Mouse (Mus musculus) midbrain, embryonic 16.5 days (tissue): ENCODE measurements at regions not wholly inside any gene's neighbourhood (a gene's known extent, or its start where the extent isn't known, plus 50 kb on each side); places are given as distances from the start of the nearest gene placed in this dataset.

Source experiments
- ATAC-seq: fragments of 200-750 bp; cut with Nextera tagmentation; 2 replicates; pipeline ENCODE4 v1.8.0; 2017; ENCODE audit warnings: moderate TSS enrichment
- H3K27ac ChIP-seq: fragments of 300-500 bp; sonication (generic); 2 replicates; pipeline ENCODE4 v1.5.1; 2014; ENCODE audit warnings: mild to moderate bottlenecking, low read length, mixed read lengths
- H3K27me3 ChIP-seq: fragments of 300-500 bp; sonication (generic); 2 replicates; pipeline ENCODE4 v1.6.1; 2014; ENCODE audit warnings: low read depth, low read length, mixed read lengths; ENCODE audit not compliant: control insufficient read depth, insufficient read depth
- H3K36me3 ChIP-seq: fragments of 300-500 bp; sonication (generic); 2 replicates; pipeline ENCODE4 v1.6.1; 2014; ENCODE audit warnings: mild to moderate bottlenecking, low read length, moderate library complexity, mixed read lengths; ENCODE audit not compliant: control insufficient read depth, insufficient read depth
- H3K4me1 ChIP-seq: fragments of 300-500 bp; sonication (generic); 2 replicates; pipeline ENCODE4 v1.6.1; 2014; ENCODE audit warnings: mild to moderate bottlenecking, low read length, mixed read lengths; ENCODE audit not compliant: control insufficient read depth, insufficient read depth
- H3K4me2 ChIP-seq: fragments of 300-500 bp; sonication (generic); 2 replicates; pipeline ENCODE4 v1.6.1; 2014; ENCODE audit warnings: mild to moderate bottlenecking, low read length, mixed read lengths
- H3K4me3 ChIP-seq: fragments of 300-500 bp; sonication (generic); 2 replicates; pipeline ENCODE4 v1.5.1; 2014; ENCODE audit warnings: low read depth, mild to moderate bottlenecking, low read length, moderate library complexity, mixed read lengths
- H3K9ac ChIP-seq: fragments of 300-500 bp; sonication (generic); 2 replicates; pipeline ENCODE4 v1.6.1; 2014; ENCODE audit warnings: low read depth, low read length, mixed read lengths
- H3K9me3 ChIP-seq: fragments of 300-500 bp; sonication (generic); replicated peaks from 2 replicates; pipeline ENCODE4 v1.6.1; 2014; ENCODE audit warnings: mild to moderate bottlenecking, low read length, mixed read lengths; ENCODE audit not compliant: control insufficient read depth, poor library complexity, severe bottlenecking
- WGBS: fragments of 180-500 bp; shearing (Covaris S2); extraction: QIAGEN DNeasy Blood & Tissue Kit; methylation state at CpG from one replicate; pipeline ENCODE4 v1.1.7; 2014; 5-methylcytosine and 5-hydroxymethylcytosine counted together

DNA sequence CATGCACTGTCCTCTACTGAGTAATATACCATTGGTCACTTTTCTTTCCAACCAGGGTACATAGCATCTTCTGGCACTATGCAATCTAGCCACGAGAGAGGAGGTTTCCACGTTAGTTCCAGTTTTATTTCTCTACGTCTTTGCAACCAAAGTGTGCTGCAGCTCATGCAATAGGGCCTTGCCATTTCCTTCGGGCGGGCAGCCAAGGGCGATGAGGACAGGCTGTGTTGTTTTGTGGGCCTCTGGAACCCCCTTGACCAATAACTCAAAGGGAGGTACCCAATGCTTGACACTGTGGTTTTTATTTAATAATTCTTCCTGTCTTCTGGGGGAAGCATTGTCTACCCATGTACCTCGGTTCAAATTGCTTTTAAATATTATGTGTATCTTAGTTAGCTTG, 139.0 kb downstream of the Csl start:
- 89% methylated on average over 7 of the region's 7 CpGs for WGBS
- Histone ChIP-seq H3K9me3 (no peaks in the 10 kb centered on the region), H3K9ac (no peak overlapping the region), H3K4me1 (peaks cover 5% of the 10 kb centered on the region; the same call in 1 of the 2 replicates), H3K36me3 (no peaks in the 10 kb centered on the region), H3K4me2 (no peak overlapping the region), H3K27ac (no peak overlapping the region), H3K4me3 (no peak overlapping the region), H3K27me3 (no peaks in the 10 kb centered on the region)
- ATAC-seq: no peak

GRCm38 (mm10) chr10:99627355-99627754, 132.1 kb downstream of the Csl start:
- H3K9ac ChIP-seq: no peak overlapping the region
- WGBS: 78% methylated on average over 6 of the region's 6 CpGs
- H3K27ac ChIP-seq: no peak overlapping the region

DNA sequence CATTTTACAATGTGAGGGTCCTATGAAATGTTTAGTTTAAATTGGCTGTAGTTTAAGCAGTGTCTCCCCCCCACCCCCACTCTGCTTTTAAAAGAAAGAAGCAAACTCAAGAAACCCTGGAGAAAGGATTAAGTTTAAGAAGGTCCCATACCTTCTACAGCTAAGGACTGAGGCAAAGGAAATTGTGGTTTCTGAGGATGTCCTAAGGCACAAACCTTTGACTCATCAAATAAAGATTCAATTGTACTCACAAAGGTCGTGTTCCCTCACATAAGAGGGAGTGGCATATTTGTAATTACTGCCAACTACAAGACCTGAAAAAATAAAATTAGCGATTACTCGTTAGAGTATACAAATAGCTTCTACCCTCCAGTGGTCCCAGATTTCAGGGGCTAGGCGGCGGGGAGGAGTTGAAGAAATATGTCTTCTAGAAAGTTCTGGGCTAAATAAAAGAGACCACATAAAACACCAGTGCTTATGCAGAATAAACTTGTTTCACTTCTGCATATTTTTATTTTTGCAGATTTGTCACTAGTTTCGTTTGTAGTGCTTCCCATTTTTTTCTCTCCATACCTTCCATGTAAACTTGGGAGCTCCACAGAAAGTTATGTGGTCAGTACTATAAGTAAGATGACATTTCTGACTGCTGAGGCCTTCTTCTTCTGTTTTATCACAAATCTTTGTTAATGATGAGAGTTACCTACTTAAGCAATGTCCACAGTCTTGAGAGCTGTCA, 127.0 kb downstream of the Csl start:
- 83% methylated on average over 6 of the region's 6 CpGs for WGBS
- no peaks in the 10 kb centered on the region for H3K4me1 ChIP-seq
- no peak for ATAC-seq
- no peaks in the 10 kb centered on the region for H3K9me3 ChIP-seq
- no peak overlapping the region for H3K4me2 ChIP-seq
- no peaks in the 10 kb centered on the region for H3K36me3 ChIP-seq
- no peak overlapping the region for H3K9ac ChIP-seq
- H3K4me3 ChIP-seq: no peak overlapping the region
- no peak overlapping the region for H3K27ac ChIP-seq
- H3K27me3 ChIP-seq: no peaks in the 10 kb centered on the region

More at GRCm38 (mm10) chr10:99627355-99627754, 132.1 kb downstream of the Csl start:
- Histone ChIP-seq H3K36me3 (no peaks in the 10 kb centered on the region), H3K4me2 (no peak overlapping the region), H3K4me3 (no peak overlapping the region), H3K27me3 (no peaks in the 10 kb centered on the region), H3K4me1 (no peaks in the 10 kb centered on the region), H3K9me3 (no peaks in the 10 kb centered on the region)
- no peak for ATAC-seq

DNA sequence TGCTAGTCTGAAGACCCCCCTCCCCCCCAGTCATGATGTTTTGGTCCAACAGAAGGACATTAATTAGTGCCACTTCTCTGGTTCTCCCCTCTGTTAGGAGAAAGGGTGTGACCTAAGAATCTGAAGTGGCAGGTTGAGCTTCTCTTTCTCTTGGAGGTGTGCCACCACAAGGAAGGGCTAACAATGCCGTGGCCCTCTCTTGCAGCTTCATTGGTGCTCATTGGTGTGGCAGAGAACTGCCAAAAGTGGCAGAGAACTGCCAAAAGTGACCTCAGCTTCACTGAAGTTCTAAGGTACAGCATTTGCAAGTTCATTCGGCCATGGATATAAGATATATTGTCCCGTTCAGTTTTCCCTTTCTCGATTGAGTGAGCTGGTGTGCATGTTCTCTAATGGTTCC, 123.7 kb downstream of the Csl start:
- Histone ChIP-seq H3K9me3 (no peaks in the 10 kb centered on the region), H3K27me3 (no peaks in the 10 kb centered on the region), H3K4me1 (no peaks in the 10 kb centered on the region), H3K36me3 (no peaks in the 10 kb centered on the region), H3K27ac (no peak overlapping the region), H3K4me3 (no peak overlapping the region), H3K4me2 (no peak overlapping the region), H3K9ac (no peak overlapping the region)
- whole genome bisulfite sequencing: 88% methylated on average over 4 of the region's 4 CpGs
- no peak for ATAC-seq

DNA sequence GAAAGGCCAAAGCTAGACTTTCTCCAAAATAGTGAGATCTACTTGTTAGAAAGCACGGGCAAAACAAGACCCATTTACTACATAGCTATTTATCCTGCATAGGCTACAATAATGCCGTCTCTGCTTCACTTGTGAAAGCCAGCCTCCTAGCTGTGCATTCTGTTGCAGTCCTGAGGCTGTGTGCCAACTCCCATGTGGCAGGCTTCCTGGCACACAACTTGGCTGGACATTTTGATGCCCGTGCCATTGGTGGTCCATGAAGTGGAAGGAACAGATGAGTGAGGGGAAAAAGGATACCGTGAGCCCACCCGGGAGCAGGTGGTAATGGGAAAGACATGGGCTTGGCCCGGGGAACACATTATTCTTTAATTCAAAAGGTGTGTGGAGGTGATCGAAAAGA, 120.4 kb downstream of the Csl start:
- no peak overlapping the region for H3K27ac ChIP-seq

DNA sequence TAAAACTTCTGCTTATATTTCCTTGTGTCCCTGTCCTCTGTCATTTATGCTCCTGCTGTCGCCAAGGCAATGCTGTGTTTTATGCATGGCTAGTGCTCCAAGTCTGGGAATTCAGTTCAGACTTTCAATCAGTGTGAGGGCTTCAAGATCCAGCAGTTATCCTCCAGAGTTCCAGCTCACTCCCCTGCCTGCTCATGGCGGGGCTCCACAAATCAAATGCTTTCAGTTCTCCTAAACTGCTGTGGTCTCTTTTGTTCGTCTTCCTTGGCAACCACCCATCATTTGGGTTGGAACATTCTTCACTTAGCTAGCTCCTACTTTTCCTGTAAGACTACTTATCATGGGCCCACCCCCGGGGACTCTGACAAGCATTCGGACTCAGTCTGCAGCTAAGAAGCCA, 120.0 kb downstream of the Csl start:
- no peak overlapping the region for H3K27ac ChIP-seq
- no peaks in the 10 kb centered on the region for H3K9me3 ChIP-seq
- no peaks in the 10 kb centered on the region for H3K36me3 ChIP-seq
- H3K4me2 ChIP-seq: no peak overlapping the region
- H3K27me3 ChIP-seq: no peaks in the 10 kb centered on the region
- peak; percentile 79 for ATAC-seq
- no peak overlapping the region for H3K4me3 ChIP-seq
- no peaks in the 10 kb centered on the region for H3K4me1 ChIP-seq
- 44% methylated on average over 5 of the region's 5 CpGs for WGBS
- H3K9ac ChIP-seq: no peak overlapping the region

More for the DNA sequence above, 120.4 kb downstream of the Csl start:
- no peak overlapping the region for H3K4me2 ChIP-seq
- ATAC-seq: peak; percentile 67
- no peak overlapping the region for H3K4me3 ChIP-seq
- H3K27me3 ChIP-seq: no peaks in the 10 kb centered on the region
- H3K36me3 ChIP-seq: no peaks in the 10 kb centered on the region
- no peak overlapping the region for H3K9ac ChIP-seq
- H3K9me3 ChIP-seq: no peaks in the 10 kb centered on the region
- WGBS: 65% methylated on average over 7 of the region's 7 CpGs
- no peaks in the 10 kb centered on the region for H3K4me1 ChIP-seq

DNA sequence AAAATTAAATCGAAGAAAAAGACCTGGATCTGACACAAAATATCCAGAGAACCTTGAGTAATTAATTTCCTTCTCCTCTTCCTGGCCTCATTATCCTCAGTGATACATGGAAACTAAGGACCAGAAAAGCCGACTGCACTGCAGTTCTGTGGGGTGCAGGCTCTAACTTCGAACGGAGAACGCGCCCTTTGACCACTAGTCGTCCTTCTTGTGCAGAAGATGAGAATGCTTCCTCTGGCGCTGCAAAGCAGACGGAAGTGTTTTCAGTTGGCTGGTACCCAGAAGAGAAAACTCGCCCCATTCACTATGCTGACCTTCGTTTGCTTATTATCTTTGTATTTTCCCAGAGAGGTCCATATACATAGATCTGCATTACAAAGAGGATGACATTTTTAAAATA, 117.7 kb downstream of the Csl start:
- Histone ChIP-seq H3K27ac (no peak overlapping the region), H3K4me2 (no peak overlapping the region), H3K36me3 (no peaks in the 10 kb centered on the region), H3K4me3 (no peak overlapping the region), H3K9me3 (no peaks in the 10 kb centered on the region), H3K27me3 (no peaks in the 10 kb centered on the region), H3K4me1 (no peaks in the 10 kb centered on the region), H3K9ac (no peak overlapping the region)
- ATAC-seq: peak; percentile 85
- WGBS: 9% methylated on average over 11 of the region's 11 CpGs

- Histone ChIP-seq H3K4me3 (no peak overlapping the region), H3K36me3 (no peaks in the 10 kb centered on the region), H3K9ac (no peak overlapping the region), H3K27me3 (no peaks in the 10 kb centered on the region), H3K4me1 (no peaks in the 10 kb centered on the region), H3K9me3 (no peaks in the 10 kb centered on the region), H3K27ac (no peak overlapping the region), H3K4me2 (no peak overlapping the region)
- 61% methylated on average over 4 of the region's 4 CpGs for WGBS
- no peak for ATAC-seq
These were observed 117.1 kb downstream of the Csl start for GRCm38 (mm10) chr10:99642201-99642827.

- ATAC-seq: no peak
- 45% methylated on average over 2 of the region's 2 CpGs for WGBS
- H3K36me3 ChIP-seq: no peaks in the 10 kb centered on the region
- no peak overlapping the region for H3K4me3 ChIP-seq
- H3K4me1 ChIP-seq: no peaks in the 10 kb centered on the region
- no peak overlapping the region for H3K4me2 ChIP-seq
- H3K9me3 ChIP-seq: no peaks in the 10 kb centered on the region
- H3K27me3 ChIP-seq: no peaks in the 10 kb centered on the region
- H3K27ac ChIP-seq: no peak overlapping the region
- H3K9ac ChIP-seq: no peak overlapping the region
These were observed 114.5 kb downstream of the Csl start for GRCm38 (mm10) chr10:99644981-99645380.
